Mouse (Mus musculus): Measurements from ENCODE around the gene Gm4070. TPM values are rescaled to one million over a fixed set of nuclear protein-coding genes. Genes with fewer than 3 reads are reported as not detected.
"Not testable (repeated sequence)": the region's sequence is repeated elsewhere in the genome, so short reads cannot be mapped to it uniquely, and the experiment has no call there.

Gene Gm4070
- total RNA-seq (2012; rRNA removed): 0.09 TPM in 1 of 2 replicates, not detected in the other

DNA sequence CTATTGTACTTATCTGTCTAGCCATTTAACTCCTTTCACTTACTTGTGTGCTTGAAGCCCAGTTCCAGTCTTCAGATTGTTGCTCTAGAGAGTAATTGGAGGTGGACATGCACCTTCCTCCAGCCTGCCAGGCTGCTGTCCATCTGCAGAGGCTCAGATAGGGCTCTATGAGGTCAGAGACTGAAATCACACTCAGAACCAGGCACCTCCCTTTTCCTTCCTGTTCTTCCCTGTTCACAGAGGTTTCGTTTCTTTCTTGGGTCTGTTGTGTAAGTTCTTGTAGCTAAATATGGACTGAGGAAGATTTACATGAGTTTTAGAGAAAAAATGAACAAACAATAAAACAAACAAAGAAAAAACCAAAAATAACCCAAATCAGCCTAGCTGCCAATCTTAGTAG lies at the start of gene Gm4070:
TSS of gene Gm4070 (minus strand) at position 156 of the 400 bp plus-strand sequence.
- H3K4me1 ChIP-seq (ENCODE audit: control insufficient read depth in 2 of 2, insufficient read depth in 2 of 2, low read length in 2 of 2, poor library complexity in 1 of 2); H3K36me3 ChIP-seq (ENCODE audit: control insufficient read depth, insufficient read depth, low read length, poor library complexity, severe bottlenecking); H3K9me3 ChIP-seq (ENCODE audit: control insufficient read depth, insufficient read depth, low read depth, low read length); DNase-seq (ENCODE audit: low read depth, low spot score); in situ Hi-C loops (cut with MboI; ENCODE audit: low sequenced_read_pairs in 2 of 2, unreplicated experiment in 2 of 2); H3K27ac ChIP-seq (ENCODE audit: insufficient read depth, low read depth, low read length, poor library complexity, severe bottlenecking); H3K9ac ChIP-seq (ENCODE audit: insufficient read depth, low read depth, low read length, poor library complexity, severe bottlenecking); H3K4me3 ChIP-seq (ENCODE audit: insufficient read depth in 1 of 2, low read depth in 1 of 2, low read length in 2 of 2, poor library complexity in 1 of 2, severe bottlenecking in 1 of 2): not testable (repeated sequence)

DNA sequence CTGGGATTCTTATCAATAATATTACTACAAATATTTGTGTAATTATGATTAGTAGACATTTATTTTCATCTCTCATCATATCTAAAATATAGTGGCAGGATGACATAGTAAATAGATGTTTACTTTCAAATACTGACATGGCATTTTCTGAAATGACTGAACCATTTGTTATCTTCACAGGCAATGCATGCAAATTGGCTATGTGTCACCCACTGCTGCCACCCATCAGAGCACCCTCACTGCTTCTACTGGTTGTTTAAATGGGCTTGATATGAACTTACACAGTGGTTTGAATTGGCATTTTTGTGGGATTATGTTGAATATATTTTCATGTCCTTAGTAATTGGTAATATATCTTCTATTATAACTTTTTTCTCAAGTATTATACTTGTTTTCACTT lies 773 bp upstream of the Gm4070 start:
- in situ Hi-C loops (cut with MboI; ENCODE audit: low sequenced_read_pairs in 2 of 2, unreplicated experiment in 2 of 2); H3K4me3 ChIP-seq (ENCODE audit: insufficient read depth in 1 of 2, low read depth in 1 of 2, low read length in 2 of 2, poor library complexity in 1 of 2, severe bottlenecking in 1 of 2); H3K9ac ChIP-seq (ENCODE audit: insufficient read depth, low read depth, low read length, poor library complexity, severe bottlenecking); H3K36me3 ChIP-seq (ENCODE audit: control insufficient read depth, insufficient read depth, low read length, poor library complexity, severe bottlenecking); H3K27ac ChIP-seq (ENCODE audit: insufficient read depth, low read depth, low read length, poor library complexity, severe bottlenecking); DNase-seq (ENCODE audit: low read depth, low spot score); H3K9me3 ChIP-seq (ENCODE audit: control insufficient read depth, insufficient read depth, low read depth, low read length); H3K4me1 ChIP-seq (ENCODE audit: control insufficient read depth in 2 of 2, insufficient read depth in 2 of 2, low read length in 2 of 2, poor library complexity in 1 of 2): not testable (repeated sequence)

DNA sequence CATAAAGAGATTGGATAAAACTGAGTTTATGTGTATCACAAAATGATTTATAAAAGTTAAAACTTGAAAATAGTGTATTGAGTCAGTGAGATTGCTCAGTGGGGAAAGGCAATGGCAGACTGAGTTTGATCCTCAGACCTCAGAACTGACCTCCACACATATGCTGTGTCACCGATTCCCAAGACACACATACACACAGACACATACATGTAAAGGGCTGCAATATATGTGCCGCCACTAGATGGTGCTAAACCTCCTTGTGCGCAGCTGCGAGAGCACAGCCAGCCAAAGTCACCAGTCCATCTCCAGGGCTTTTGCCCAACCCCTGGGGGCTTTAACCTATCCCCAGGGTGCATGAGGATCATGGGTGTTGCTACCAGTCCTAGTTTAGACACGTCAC lies 1.4 kb downstream of the Gm4070 start:
- H3K27ac ChIP-seq (ENCODE audit: insufficient read depth, low read depth, low read length, poor library complexity, severe bottlenecking); H3K9me3 ChIP-seq (ENCODE audit: control insufficient read depth, insufficient read depth, low read depth, low read length); H3K36me3 ChIP-seq (ENCODE audit: control insufficient read depth, insufficient read depth, low read length, poor library complexity, severe bottlenecking); H3K4me3 ChIP-seq (ENCODE audit: insufficient read depth in 1 of 2, low read depth in 1 of 2, low read length in 2 of 2, poor library complexity in 1 of 2, severe bottlenecking in 1 of 2); DNase-seq (ENCODE audit: low read depth, low spot score); in situ Hi-C loops (cut with MboI; ENCODE audit: low sequenced_read_pairs in 2 of 2, unreplicated experiment in 2 of 2); H3K4me1 ChIP-seq (ENCODE audit: control insufficient read depth in 2 of 2, insufficient read depth in 2 of 2, low read length in 2 of 2, poor library complexity in 1 of 2); H3K9ac ChIP-seq (ENCODE audit: insufficient read depth, low read depth, low read length, poor library complexity, severe bottlenecking): not testable (repeated sequence)

DNA sequence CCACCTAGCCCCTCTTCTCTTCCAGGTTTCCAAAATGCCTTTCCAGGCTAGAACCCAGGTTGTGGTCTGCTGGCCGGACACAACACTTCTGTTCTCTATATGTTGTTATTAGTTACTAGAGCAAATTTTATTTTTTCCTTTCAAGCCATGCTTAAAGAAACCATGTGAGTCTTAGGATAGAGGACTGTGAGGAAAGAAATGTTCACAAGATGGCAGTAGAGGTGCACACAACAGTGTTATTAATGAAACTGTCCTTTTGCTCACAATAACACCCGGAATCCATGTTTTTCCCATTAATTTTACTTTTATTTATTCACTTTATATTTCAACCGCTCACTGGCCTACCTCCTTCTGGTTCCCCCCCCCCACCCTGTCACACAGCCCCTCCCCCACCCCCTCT lies 8.5 kb downstream of the Gm4070 start:
- DNase-seq (ENCODE audit: low read depth, low spot score); in situ Hi-C loops (cut with MboI; ENCODE audit: low sequenced_read_pairs in 2 of 2, unreplicated experiment in 2 of 2): not testable (repeated sequence)

DNA sequence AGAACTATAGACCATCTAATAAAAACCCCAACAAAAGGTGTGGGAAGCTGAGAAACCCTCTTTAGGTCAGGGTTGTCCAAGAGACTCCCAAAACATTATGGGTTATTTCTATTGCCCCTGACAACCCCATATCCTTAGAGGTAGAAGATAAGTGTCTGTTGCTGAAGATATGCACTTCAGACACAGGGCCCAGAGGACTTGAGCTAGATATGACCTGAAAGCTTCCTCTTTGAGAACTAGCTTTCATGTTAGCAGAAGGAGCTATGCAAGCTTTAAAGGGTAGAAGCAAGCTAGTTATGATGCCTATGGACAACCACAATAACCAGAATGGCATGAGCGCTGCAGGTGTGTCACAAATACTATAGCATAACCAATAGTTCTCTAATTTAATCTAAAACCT lies 21.6 kb downstream of the Gm4070 start:
- DNase-seq (ENCODE audit: low read depth, low spot score); H3K27ac ChIP-seq (ENCODE audit: insufficient read depth, low read depth, low read length, poor library complexity, severe bottlenecking); H3K9me3 ChIP-seq (ENCODE audit: control insufficient read depth, insufficient read depth, low read depth, low read length); H3K9ac ChIP-seq (ENCODE audit: insufficient read depth, low read depth, low read length, poor library complexity, severe bottlenecking); H3K36me3 ChIP-seq (ENCODE audit: control insufficient read depth, insufficient read depth, low read length, poor library complexity, severe bottlenecking); H3K4me1 ChIP-seq (ENCODE audit: control insufficient read depth in 2 of 2, insufficient read depth in 2 of 2, low read length in 2 of 2, poor library complexity in 1 of 2); in situ Hi-C loops (cut with MboI; ENCODE audit: low sequenced_read_pairs in 2 of 2, unreplicated experiment in 2 of 2); H3K4me3 ChIP-seq (ENCODE audit: insufficient read depth in 1 of 2, low read depth in 1 of 2, low read length in 2 of 2, poor library complexity in 1 of 2, severe bottlenecking in 1 of 2): not testable (repeated sequence)

More for the DNA sequence above, 8.5 kb downstream of the Gm4070 start:
- not testable (repeated sequence) for H3K4me3 ChIP-seq (ENCODE audit: insufficient read depth in 1 of 2, low read depth in 1 of 2, low read length in 2 of 2, poor library complexity in 1 of 2, severe bottlenecking in 1 of 2); H3K9ac ChIP-seq (ENCODE audit: insufficient read depth, low read depth, low read length, poor library complexity, severe bottlenecking); H3K27ac ChIP-seq (ENCODE audit: insufficient read depth, low read depth, low read length, poor library complexity, severe bottlenecking); H3K36me3 ChIP-seq (ENCODE audit: control insufficient read depth, insufficient read depth, low read length, poor library complexity, severe bottlenecking); H3K9me3 ChIP-seq (ENCODE audit: control insufficient read depth, insufficient read depth, low read depth, low read length); H3K4me1 ChIP-seq (ENCODE audit: control insufficient read depth in 2 of 2, insufficient read depth in 2 of 2, low read length in 2 of 2, poor library complexity in 1 of 2)

DNA sequence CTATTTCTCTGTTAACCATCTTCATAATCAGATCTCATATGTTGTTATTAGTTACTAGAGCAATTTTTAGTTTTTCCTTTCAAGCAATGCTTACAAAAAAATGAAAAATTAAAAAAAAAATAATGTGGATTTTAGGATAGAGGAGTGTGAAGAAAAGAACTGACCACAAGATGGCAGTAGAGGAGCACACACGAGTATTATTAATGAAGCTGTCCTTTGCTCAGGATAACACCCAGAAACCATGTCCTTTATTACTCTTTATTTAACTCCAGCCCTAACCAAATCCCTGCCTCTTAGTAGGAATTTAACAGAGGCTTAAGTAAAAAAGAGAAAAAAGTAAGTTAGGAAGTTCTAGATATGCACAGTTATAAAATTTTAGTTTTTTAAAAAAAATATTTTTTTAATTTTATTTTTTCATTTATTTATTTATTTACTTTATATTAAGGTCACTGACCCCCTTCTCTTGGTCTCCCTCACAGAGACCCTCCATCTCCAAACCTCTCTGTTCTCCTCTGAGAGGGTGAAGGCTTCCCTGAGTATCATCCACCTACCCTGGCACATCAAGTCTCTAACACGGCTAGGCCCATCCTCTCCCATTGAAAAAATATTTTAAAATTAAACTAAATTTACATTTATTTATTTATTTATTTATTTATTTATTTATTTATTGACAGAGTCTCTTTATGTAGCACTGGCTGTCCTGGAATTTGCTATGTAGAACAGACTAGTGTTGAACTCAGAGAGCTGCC lies 70.0 kb downstream of the Gm4070 start:
- H3K27ac ChIP-seq (ENCODE audit: insufficient read depth, low read depth, low read length, poor library complexity, severe bottlenecking); in situ Hi-C loops (cut with MboI; ENCODE audit: low sequenced_read_pairs in 2 of 2, unreplicated experiment in 2 of 2); H3K9ac ChIP-seq (ENCODE audit: insufficient read depth, low read depth, low read length, poor library complexity, severe bottlenecking); H3K4me3 ChIP-seq (ENCODE audit: insufficient read depth in 1 of 2, low read depth in 1 of 2, low read length in 2 of 2, poor library complexity in 1 of 2, severe bottlenecking in 1 of 2); H3K9me3 ChIP-seq (ENCODE audit: control insufficient read depth, insufficient read depth, low read depth, low read length); DNase-seq (ENCODE audit: low read depth, low spot score); H3K36me3 ChIP-seq (ENCODE audit: control insufficient read depth, insufficient read depth, low read length, poor library complexity, severe bottlenecking); H3K4me1 ChIP-seq (ENCODE audit: control insufficient read depth in 2 of 2, insufficient read depth in 2 of 2, low read length in 2 of 2, poor library complexity in 1 of 2): not testable (repeated sequence)

DNA sequence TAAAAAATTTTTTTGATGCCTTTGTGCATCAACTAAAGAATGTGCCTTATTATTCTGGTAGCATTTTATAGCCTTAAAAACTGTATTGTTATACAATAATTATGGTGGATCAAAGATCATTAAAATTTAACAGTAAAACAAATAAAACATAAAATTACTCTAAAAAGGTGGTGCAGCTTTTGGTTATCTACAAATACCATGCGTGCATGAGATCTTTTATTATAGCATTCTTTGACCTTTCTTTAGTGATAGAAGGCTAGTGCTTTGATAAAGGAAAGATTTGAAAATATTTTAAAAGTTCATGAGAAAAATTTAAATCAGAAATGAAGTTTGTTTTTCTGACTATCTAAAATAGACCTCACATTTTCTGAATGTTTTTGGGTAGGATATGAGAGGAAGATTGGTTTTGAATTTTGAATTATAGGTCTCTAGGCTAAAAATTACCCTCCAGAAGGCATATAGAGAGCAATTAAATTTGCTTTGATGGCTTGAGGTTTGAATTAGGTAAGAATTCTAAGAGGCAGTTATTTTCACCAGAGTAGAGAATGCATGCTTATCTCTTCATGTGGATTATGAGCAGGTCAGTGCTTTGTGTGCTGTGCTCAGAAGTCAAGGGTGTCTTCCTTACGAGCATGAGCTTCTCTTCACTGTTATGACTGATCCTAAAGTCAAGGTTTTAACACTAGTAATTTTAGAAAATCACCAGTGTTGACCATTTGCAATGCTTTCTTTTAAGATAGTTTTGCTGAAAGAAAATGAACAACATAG lies 73.9 kb downstream of the Gm4070 start:
- H3K36me3 ChIP-seq (ENCODE audit: control insufficient read depth, insufficient read depth, low read length, poor library complexity, severe bottlenecking); H3K27ac ChIP-seq (ENCODE audit: insufficient read depth, low read depth, low read length, poor library complexity, severe bottlenecking); H3K4me1 ChIP-seq (ENCODE audit: control insufficient read depth in 2 of 2, insufficient read depth in 2 of 2, low read length in 2 of 2, poor library complexity in 1 of 2); DNase-seq (ENCODE audit: low read depth, low spot score); H3K9me3 ChIP-seq (ENCODE audit: control insufficient read depth, insufficient read depth, low read depth, low read length); in situ Hi-C loops (cut with MboI; ENCODE audit: low sequenced_read_pairs in 2 of 2, unreplicated experiment in 2 of 2); H3K4me3 ChIP-seq (ENCODE audit: insufficient read depth in 1 of 2, low read depth in 1 of 2, low read length in 2 of 2, poor library complexity in 1 of 2, severe bottlenecking in 1 of 2); H3K9ac ChIP-seq (ENCODE audit: insufficient read depth, low read depth, low read length, poor library complexity, severe bottlenecking): not testable (repeated sequence)

DNA sequence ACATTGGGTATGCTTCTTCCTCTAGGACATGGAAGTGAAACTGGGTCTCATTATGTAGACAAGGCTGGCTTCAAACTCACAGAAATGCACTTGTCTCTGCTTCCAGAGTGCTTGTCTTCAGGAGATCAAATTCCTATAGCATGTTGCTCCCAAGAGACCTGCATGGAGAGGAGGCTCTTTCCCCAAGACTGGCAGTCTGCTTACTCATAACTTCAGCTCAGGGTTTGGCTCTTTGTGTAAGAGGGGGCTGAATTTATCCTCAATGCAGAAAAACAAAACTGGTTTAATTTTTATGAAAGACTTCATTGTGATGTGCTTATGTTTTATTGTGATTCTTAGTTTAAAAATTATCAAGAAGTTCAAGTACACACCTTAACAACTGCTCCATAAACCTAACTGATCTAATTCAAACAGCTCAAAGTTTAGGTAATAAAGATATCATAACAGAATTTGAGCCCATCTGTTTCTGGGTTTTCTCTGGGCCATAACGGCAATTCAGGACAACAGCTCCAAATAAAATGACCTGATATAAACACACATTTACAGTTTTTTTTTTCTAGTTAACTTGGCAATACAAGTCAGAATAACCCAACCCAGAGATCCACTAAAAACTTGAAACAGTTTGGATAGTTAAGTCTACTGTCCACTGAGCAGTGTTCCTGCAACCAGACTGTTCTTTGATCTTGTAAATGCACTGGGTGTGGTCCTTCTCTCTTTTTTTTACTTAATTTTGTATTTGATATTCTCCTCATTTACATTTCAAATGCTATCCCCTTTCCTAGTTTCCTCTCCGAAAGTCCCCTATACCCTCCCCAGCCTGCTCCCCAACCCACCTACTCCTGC lies 97.8 kb downstream of the Gm4070 start:
- DNase-seq (ENCODE audit: low read depth, low spot score); H3K36me3 ChIP-seq (ENCODE audit: control insufficient read depth, insufficient read depth, low read length, poor library complexity, severe bottlenecking); H3K9me3 ChIP-seq (ENCODE audit: control insufficient read depth, insufficient read depth, low read depth, low read length); H3K4me3 ChIP-seq (ENCODE audit: insufficient read depth in 1 of 2, low read depth in 1 of 2, low read length in 2 of 2, poor library complexity in 1 of 2, severe bottlenecking in 1 of 2); H3K9ac ChIP-seq (ENCODE audit: insufficient read depth, low read depth, low read length, poor library complexity, severe bottlenecking); in situ Hi-C loops (cut with MboI; ENCODE audit: low sequenced_read_pairs in 2 of 2, unreplicated experiment in 2 of 2); H3K27ac ChIP-seq (ENCODE audit: insufficient read depth, low read depth, low read length, poor library complexity, severe bottlenecking); H3K4me1 ChIP-seq (ENCODE audit: control insufficient read depth in 2 of 2, insufficient read depth in 2 of 2, low read length in 2 of 2, poor library complexity in 1 of 2): not testable (repeated sequence)

Data from ES-E14 (cell line).